Mouse (Mus musculus): Measurements from ENCODE around the gene Fcna.

Fcna gene

DNA sequence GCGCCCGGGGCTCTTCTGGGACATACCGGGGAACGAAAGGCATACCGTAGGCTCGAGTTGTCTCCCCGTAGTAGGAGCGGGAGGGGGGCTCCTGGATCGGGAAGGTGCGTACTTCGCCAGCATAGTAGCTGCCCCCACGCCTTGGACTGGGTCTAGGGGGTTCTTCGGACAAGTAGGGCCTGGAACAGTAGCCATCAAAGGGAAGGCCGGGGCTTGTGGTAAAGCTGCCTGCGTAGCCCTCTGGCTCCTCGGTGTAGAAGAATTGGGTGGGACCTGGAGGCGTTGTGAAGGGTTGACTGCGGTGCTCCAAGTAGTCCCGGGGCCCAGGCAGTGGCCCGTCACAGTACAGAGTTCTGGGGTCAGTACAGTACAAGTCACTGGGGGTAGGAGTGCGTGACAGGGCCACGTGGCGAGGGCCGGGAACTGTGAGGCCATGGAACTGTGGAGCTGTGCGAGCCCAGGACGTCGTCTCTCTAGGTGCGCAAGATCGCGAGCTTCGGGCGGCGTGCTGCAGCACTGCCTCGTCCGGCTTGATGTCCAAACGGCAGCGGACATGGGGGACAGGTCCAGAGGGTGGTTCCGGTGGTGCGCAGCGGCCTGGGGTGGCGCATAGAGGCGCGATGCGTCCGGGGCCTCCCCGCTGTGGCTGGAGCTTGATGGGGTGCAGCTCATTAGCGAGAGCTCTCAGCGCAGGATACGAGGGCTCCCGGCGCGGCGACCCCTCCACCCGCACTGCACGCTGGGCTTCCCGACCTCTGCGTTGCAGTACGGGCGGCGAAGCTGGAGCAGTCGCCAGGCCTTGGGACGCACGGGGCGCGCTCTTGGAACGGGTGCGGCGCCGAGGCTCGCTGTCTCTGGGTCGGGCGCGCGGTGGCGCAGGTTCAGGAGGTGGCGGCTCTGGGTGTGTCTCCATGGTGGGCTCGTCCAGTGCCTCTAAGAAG is 48.8 kb downstream of the Fcna start:
- DNase-seq (ENCODE audit: low spot score in 2 of 2) = no peak

DNA sequence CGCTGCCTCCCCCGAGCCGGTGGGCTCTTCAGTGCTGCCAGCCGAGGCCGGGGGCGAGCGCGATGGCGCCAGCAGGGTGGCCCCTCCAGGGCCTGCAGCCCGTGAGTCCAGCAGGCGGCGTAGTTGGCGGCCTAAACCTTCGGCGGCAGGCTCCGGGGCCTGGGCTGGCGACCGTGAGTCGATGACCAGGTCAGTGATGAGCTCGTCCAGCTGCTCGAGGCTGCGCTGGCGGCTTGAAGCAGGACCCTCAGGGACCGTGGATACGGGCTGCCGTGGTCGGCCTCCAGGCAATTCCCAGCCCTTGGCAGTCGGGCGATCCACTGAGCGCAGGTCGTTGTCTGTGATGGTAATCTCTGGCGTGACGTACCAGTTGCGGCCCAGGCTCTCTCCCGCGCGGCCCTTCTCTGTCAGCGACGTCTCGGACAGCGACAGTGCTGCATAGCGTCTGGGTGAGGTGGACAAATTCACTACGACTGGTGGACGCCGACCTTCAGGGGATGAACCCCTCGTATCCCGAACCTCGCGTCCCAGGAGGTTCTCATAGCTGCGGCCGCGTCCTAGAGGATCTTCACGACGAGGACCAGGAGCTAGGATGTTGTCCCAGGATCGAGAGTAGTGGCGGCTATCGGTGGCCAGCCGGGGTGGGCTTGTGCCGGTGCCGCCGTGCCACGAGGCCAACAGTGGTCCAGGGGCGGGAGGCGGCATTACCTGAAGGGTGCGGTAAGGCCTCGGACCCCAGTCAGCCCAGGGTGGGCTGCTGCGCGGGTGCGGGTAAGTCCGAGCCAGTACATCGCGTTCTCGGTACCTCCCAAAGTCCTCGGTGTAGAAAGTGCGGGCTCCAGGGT is 49.7 kb downstream of the Fcna start:
- no peak for DNase-seq (ENCODE audit: low spot score in 2 of 2)

GRCm38 (mm10) chr2:25576965-25577891 is 50.6 kb downstream of the Fcna start:
- no peak for DNase-seq (ENCODE audit: low spot score in 2 of 2)

DNA sequence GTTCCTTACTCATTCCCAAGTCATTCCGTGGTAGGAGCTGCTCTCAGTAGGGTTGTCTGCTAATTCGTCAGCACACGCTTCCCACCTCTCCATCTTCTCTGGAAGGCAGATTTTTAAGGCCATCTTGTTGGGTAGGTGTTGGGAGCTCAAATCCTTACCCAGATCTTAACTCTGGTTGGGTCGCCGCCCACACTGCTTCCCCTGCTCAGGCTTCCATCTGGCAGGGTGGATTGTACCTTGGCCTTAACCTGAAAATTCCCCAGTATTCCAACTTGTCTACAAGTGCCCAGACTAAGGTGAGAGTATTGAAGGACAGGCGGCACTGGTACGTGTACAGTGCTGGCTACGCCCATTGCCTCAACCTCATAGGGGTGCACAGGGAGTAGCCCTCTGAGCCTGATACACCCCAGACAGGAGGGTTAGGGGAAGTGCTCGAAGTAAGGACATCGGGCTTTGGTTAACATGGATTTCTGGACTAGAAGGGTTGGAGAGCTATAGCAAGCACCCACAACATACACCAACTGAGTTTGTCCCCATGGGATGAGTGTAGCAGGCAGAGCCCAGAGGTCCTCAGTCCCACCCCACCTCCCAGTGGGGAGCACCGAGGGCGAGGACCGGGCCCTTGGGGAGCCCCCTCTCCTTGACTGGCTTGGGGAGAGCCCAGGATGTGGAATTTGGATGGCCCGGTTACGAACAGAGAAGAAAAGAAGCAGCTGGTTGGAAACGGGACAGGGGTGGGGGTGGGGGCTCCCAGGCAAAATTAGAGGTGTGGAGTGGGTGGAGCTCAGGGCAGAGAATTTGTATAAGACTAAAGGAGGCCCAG is 51.6 kb downstream of the Fcna start:
- DNase-seq (ENCODE audit: low spot score in 2 of 2) = no peak

- DNase-seq (ENCODE audit: low spot score in 2 of 2) = peak in 1 of 2 experiments; percentile 64
Observed at GRCm38 (mm10) chr2:25575432-25576027, 52.3 kb downstream of the Fcna start.

Data from urinary bladder, postnatal 36 days (tissue).